Mouse (Mus musculus) frontal cortex, adult 2 months (tissue): ENCODE measurements around the gene Arid5b. TPM values are rescaled to one million over a fixed set of nuclear protein-coding genes. Genes with fewer than 3 reads are reported as not detected.

Experiments used
- DNase-seq, 2 experiments: peaks; one replicate each; pipeline ENCODE4 v3.0.0; 2022; ENCODE audit warnings: low spot score in 1 of 2; ENCODE audit errors: extremely low spot score in 1 of 2
- polyA plus RNA-seq: library from polyadenylated mRNA; depleted of rRNA; stranded (reverse); fragments of >200 nt; gene quantifications from 2 replicates; pipeline ENCODE4 v1.2.3, GENCODE M21; 2012

The Arid5b gene
- polyA plus RNA-seq, 1 experiment: 9.1 TPM

- no peak for DNase-seq
Measured at GRCm38 (mm10) chr10:68238707-68239425, 39.7 kb downstream of the Arid5b start.

GRCm38 (mm10) chr10:68238182-68238581 lies 40.4 kb downstream of the Arid5b start:
- DNase-seq: no peak

- no peak for DNase-seq
Measured at GRCm38 (mm10) chr10:68236956-68237455, 41.5 kb downstream of the Arid5b start.

- DNase-seq: no peak
Measured at GRCm38 (mm10) chr10:68231385-68232182, 47.0 kb downstream of the Arid5b start.

- DNase-seq: no peak
Measured at GRCm38 (mm10) chr10:68230653-68231384, 47.7 kb downstream of the Arid5b start.

GRCm38 (mm10) chr10:68229640-68230565 lies 48.6 kb downstream of the Arid5b start:
- no peak for DNase-seq

GRCm38 (mm10) chr10:68222676-68223075 lies 55.9 kb downstream of the Arid5b start:
- no peak for DNase-seq

- no peak for DNase-seq
Measured at GRCm38 (mm10) chr10:68222012-68222411, 56.5 kb downstream of the Arid5b start.

- no peak for DNase-seq
Measured at GRCm38 (mm10) chr10:68219327-68219726, 59.2 kb downstream of the Arid5b start.

- DNase-seq: no peak
Measured at GRCm38 (mm10) chr10:68218678-68219077, 59.9 kb downstream of the Arid5b start.

GRCm38 (mm10) chr10:68214809-68215468 lies 63.6 kb downstream of the Arid5b start:
- no peak for DNase-seq

GRCm38 (mm10) chr10:68212061-68212915 lies 66.3 kb downstream of the Arid5b start:
- DNase-seq: no peak

- no peak for DNase-seq
Measured at GRCm38 (mm10) chr10:68211514-68211913, 67.0 kb downstream of the Arid5b start.

GRCm38 (mm10) chr10:68210025-68210642 lies 68.4 kb downstream of the Arid5b start:
- DNase-seq: no peak

GRCm38 (mm10) chr10:68208670-68209065 lies 69.9 kb downstream of the Arid5b start:
- DNase-seq: no peak

- no peak for DNase-seq
Measured at GRCm38 (mm10) chr10:68207803-68208669, 70.5 kb downstream of the Arid5b start.

- DNase-seq: no peak
Measured at GRCm38 (mm10) chr10:68204391-68204790, 74.1 kb downstream of the Arid5b start.
